Mouse (Mus musculus): ENCODE results near the gene Glyatl3.

DNA sequence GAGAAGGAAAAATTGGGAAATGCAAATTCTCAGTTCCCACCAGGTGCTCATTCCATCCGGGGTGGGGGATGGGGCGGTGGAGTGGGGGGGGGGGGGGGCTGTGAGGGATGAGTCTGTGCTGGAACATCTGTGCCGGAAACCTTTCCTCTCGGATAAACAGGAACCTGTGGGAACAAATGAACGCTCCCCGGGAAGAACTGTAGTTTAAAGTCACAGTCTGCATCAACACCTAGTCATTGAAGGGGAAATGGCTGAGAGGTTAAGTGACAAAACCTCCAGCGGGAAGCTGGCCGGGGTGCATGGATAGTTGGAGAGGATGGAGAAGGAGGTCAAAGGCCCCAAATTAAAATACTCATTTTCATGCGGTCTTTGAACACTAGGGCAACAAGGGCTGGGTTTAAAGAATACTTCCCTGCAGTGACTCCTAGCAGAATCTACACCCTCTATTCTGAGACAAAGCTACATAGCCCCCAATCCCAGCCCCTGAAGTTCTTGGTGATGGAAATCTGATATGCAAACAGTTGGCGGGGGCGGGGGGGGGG, 10.0 kb downstream of the Glyatl3 start:
- TF ChIP-seq POLR2A (IDR thresholded peaks at IDR 0.05; ENCODE audit: control insufficient read depth, low read depth, low read length) (no peak), CTCF (IDR thresholded peaks at IDR 0.05; ENCODE audit: control insufficient read depth, insufficient read depth, insufficient replicate concordance, low read depth, low read length) (no peak)

All from testis, adult 2 months (tissue).